Mouse (Mus musculus): Measurements from ENCODE around the gene Ercc2.

DNA sequence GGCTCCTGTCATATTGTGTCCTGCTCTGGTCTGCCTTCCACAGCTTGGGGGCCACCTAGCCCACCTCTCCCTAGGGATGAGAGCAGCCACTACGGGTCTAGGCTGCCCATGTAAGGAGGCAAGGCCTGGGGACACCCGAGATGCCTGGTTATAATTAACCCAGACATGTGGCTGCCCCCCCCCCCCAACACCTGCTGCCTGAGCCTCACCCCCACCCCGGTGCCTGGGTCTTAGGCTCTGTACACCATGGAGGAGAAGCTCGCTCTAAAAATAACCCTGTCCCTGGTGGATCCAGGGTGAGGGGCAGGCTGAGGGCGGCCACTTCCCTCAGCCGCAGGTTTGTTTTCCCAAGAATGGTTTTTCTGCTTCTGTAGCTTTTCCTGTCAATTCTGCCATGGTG lies 27.9 kb downstream of the Ercc2 start:
- no peak for TF ChIP-seq CTCF (IDR thresholded peaks at IDR 0.05; ENCODE audit: borderline replicate concordance, control insufficient read depth, extremely low read depth, insufficient read depth, low read length, poor library complexity)
- TF ChIP-seq POLR2A (IDR thresholded peaks at IDR 0.05; ENCODE audit: control insufficient read depth, extremely low read depth, insufficient read depth, low read length, poor library complexity) = no peak
